Mouse (Mus musculus): ENCODE measurements around the gene Nr6a1. TPM values are rescaled to one million over a fixed set of nuclear protein-coding genes. Genes with fewer than 3 reads are reported as not detected.

Gene Nr6a1
- polyA plus RNA-seq, 1 experiment from 2014 or later, result 1.5 TPM

GRCm38 (mm10) chr2:38723378-38723777, 204.1 kb downstream of the Nr6a1 start:
- H3K27me3 ChIP-seq, result no peaks in the 10 kb centered on the region
- no peaks in the 10 kb centered on the region for H3K36me3 ChIP-seq
- 79% methylated on average over 4 of the region's 4 CpGs for WGBS
- ATAC-seq (ENCODE audit: insufficient number of reproducible peaks, insufficient read depth, low FRiP score, low TSS enrichment, low read depth), result no peak
- no peak overlapping the region for H3K4me2 ChIP-seq
- no peak overlapping the region for H3K27ac ChIP-seq
- no peak overlapping the region for H3K4me3 ChIP-seq
- H3K9ac ChIP-seq, result no peak overlapping the region
- H3K4me1 ChIP-seq, result 0 out of 2 replicates have a peak, but pooled peaks cover 3% of the 10 kb centered on the region
- no peaks in the 10 kb centered on the region for H3K9me3 ChIP-seq

GRCm38 (mm10) chr2:38722076-38722475, 205.4 kb downstream of the Nr6a1 start:
- WGBS, result 47% methylated on average over 4 of the region's 4 CpGs
- H3K4me2 ChIP-seq, result no peak overlapping the region
- no peak for ATAC-seq (ENCODE audit: insufficient number of reproducible peaks, insufficient read depth, low FRiP score, low TSS enrichment, low read depth)
- no peaks in the 10 kb centered on the region for H3K27me3 ChIP-seq
- no peak overlapping the region for H3K4me3 ChIP-seq
- H3K36me3 ChIP-seq, result no peaks in the 10 kb centered on the region
- no peaks in the 10 kb centered on the region for H3K9me3 ChIP-seq
- H3K4me1 ChIP-seq, result 0 out of 2 replicates have a peak, but pooled peaks cover 4% of the 10 kb centered on the region
- H3K9ac ChIP-seq, result no peak overlapping the region
- H3K27ac ChIP-seq, result no peak overlapping the region

GRCm38 (mm10) chr2:38720661-38721060, 206.8 kb downstream of the Nr6a1 start:
- Histone ChIP-seq H3K36me3 (no peaks in the 10 kb centered on the region), H3K4me2 (no peak overlapping the region), H3K4me3 (no peak overlapping the region), H3K27ac (no peak overlapping the region), H3K9me3 (no peaks in the 10 kb centered on the region), H3K27me3 (no peaks in the 10 kb centered on the region), H3K9ac (no peak overlapping the region), H3K4me1 (0 out of 2 replicates have a peak, but pooled peaks cover 4% of the 10 kb centered on the region)
- ATAC-seq (ENCODE audit: insufficient number of reproducible peaks, insufficient read depth, low FRiP score, low TSS enrichment, low read depth), result no peak
- 97% methylated on average over 2 of the region's 2 CpGs for WGBS

- H3K4me1 ChIP-seq, result 0 out of 2 replicates have a peak, but pooled peaks cover 4% of the 10 kb centered on the region
- peaks cover 5% of the 10 kb centered on the region for H3K27me3 ChIP-seq
- 70% methylated on average over 6 of the region's 6 CpGs for WGBS
- H3K9me3 ChIP-seq, result no peaks in the 10 kb centered on the region
- H3K36me3 ChIP-seq, result no peaks in the 10 kb centered on the region
- no peak overlapping the region for H3K9ac ChIP-seq
- H3K4me3 ChIP-seq, result no peak overlapping the region
- no peak overlapping the region for H3K4me2 ChIP-seq
- ATAC-seq (ENCODE audit: insufficient number of reproducible peaks, insufficient read depth, low FRiP score, low TSS enrichment, low read depth), result no peak
- H3K27ac ChIP-seq, result no peak overlapping the region
Observed at GRCm38 (mm10) chr2:38719354-38719753, 208.1 kb downstream of the Nr6a1 start.

GRCm38 (mm10) chr2:38718676-38719075, 208.8 kb downstream of the Nr6a1 start:
- no peak overlapping the region for H3K4me3 ChIP-seq
- ATAC-seq (ENCODE audit: insufficient number of reproducible peaks, insufficient read depth, low FRiP score, low TSS enrichment, low read depth), result no peak
- no peaks in the 10 kb centered on the region for H3K36me3 ChIP-seq
- H3K9ac ChIP-seq, result no peak overlapping the region
- no peak overlapping the region for H3K4me2 ChIP-seq
- H3K4me1 ChIP-seq, result 0 out of 2 replicates have a peak, but pooled peaks cover 4% of the 10 kb centered on the region
- H3K27me3 ChIP-seq, result peaks cover 12% of the 10 kb centered on the region
- no peaks in the 10 kb centered on the region for H3K9me3 ChIP-seq
- 75% methylated on average over 8 of the region's 8 CpGs for WGBS
- no peak overlapping the region for H3K27ac ChIP-seq

GRCm38 (mm10) chr2:38717436-38717835, 210.1 kb downstream of the Nr6a1 start:
- WGBS, result 77% methylated on average over 2 of the region's 2 CpGs
- Histone ChIP-seq H3K36me3 (no peaks in the 10 kb centered on the region), H3K9me3 (no peaks in the 10 kb centered on the region), H3K4me1 (peaks cover 4% of the 10 kb centered on the region; the same call in 1 of the 2 replicates), H3K9ac (no peak overlapping the region), H3K4me2 (no peak overlapping the region), H3K27me3 (peaks cover 24% of the 10 kb centered on the region), H3K27ac (no peak overlapping the region), H3K4me3 (no peak overlapping the region)
- ATAC-seq (ENCODE audit: insufficient number of reproducible peaks, insufficient read depth, low FRiP score, low TSS enrichment, low read depth), result no peak

- no peak for ATAC-seq (ENCODE audit: insufficient number of reproducible peaks, insufficient read depth, low FRiP score, low TSS enrichment, low read depth)
- no peak within 1 kb of the TSS for H3K4me2 ChIP-seq
- no peaks in the 10 kb centered on the region for H3K36me3 ChIP-seq
- H3K9ac ChIP-seq, result no peak within 1 kb of the TSS
- 94% methylated on average over 13 of the region's 13 CpGs for WGBS
- no peak within 1 kb of the TSS for H3K27ac ChIP-seq
- H3K4me3 ChIP-seq, result no peak within 1 kb of the TSS
- H3K4me1 ChIP-seq, result peaks cover 27% of the 10 kb centered on the region
- H3K27me3 ChIP-seq, result peaks cover 55% of the 10 kb centered on the region
- H3K9me3 ChIP-seq, result no peaks in the 10 kb centered on the region
Observed at GRCm38 (mm10) chr2:38714324-38714723, 213.2 kb downstream of the Nr6a1 start, which contains the start of gene Nr5a1. Gene Nr5a1 (minus strand): TSS chr2:38714542.

GRCm38 (mm10) chr2:38713596-38713995, 213.9 kb downstream of the Nr6a1 start:
- peaks cover 26% of the 10 kb centered on the region for H3K4me1 ChIP-seq
- H3K4me3 ChIP-seq, result no peak overlapping the region
- no peak for ATAC-seq (ENCODE audit: insufficient number of reproducible peaks, insufficient read depth, low FRiP score, low TSS enrichment, low read depth)
- H3K36me3 ChIP-seq, result no peaks in the 10 kb centered on the region
- H3K4me2 ChIP-seq, result no peak overlapping the region
- WGBS, result 81% methylated on average over 3 of the region's 3 CpGs
- H3K9ac ChIP-seq, result no peak overlapping the region
- H3K9me3 ChIP-seq, result no peaks in the 10 kb centered on the region
- no peak overlapping the region for H3K27ac ChIP-seq
- peaks cover 62% of the 10 kb centered on the region for H3K27me3 ChIP-seq

- Histone ChIP-seq H3K36me3 (no peaks in the 10 kb centered on the region), H3K4me3 (no peak overlapping the region), H3K27ac (no peak overlapping the region), H3K4me2 (no peak overlapping the region), H3K27me3 (peaks cover 71% of the 10 kb centered on the region), H3K9me3 (no peaks in the 10 kb centered on the region), H3K4me1 (peaks cover 24% of the 10 kb centered on the region), H3K9ac (no peak overlapping the region)
- ATAC-seq (ENCODE audit: insufficient number of reproducible peaks, insufficient read depth, low FRiP score, low TSS enrichment, low read depth), result no peak
- WGBS, result 31% methylated on average over 11 of the region's 11 CpGs
Observed at GRCm38 (mm10) chr2:38712769-38713125, 214.7 kb downstream of the Nr6a1 start.

- ATAC-seq (ENCODE audit: insufficient number of reproducible peaks, insufficient read depth, low FRiP score, low TSS enrichment, low read depth), result peak; percentile 13; the same call in 1 of the 2 replicates
- H3K9ac ChIP-seq, result 0 out of 2 replicates have a peak overlapping the region, but pooled peaks have one; percentile 40
- no peaks in the 10 kb centered on the region for H3K36me3 ChIP-seq
Observed at GRCm38 (mm10) chr2:38712076-38712768, 215.3 kb downstream of the Nr6a1 start.

GRCm38 (mm10) chr2:38711421-38711861, 216.0 kb downstream of the Nr6a1 start:
- H3K9ac ChIP-seq, result no peak overlapping the region
- 2% methylated on average over 40 of the region's 40 CpGs for WGBS
- H3K27ac ChIP-seq, result no peak overlapping the region
- H3K9me3 ChIP-seq, result no peaks in the 10 kb centered on the region
- H3K36me3 ChIP-seq, result no peaks in the 10 kb centered on the region
- peak overlapping the region; percentile 59 for H3K4me2 ChIP-seq
- peak overlapping the region; percentile 40 for H3K4me3 ChIP-seq
- no peak for ATAC-seq (ENCODE audit: insufficient number of reproducible peaks, insufficient read depth, low FRiP score, low TSS enrichment, low read depth)
- peaks cover 84% of the 10 kb centered on the region for H3K27me3 ChIP-seq
- H3K4me1 ChIP-seq, result peaks cover 29% of the 10 kb centered on the region

More at GRCm38 (mm10) chr2:38712076-38712768, 215.3 kb downstream of the Nr6a1 start:
- Histone ChIP-seq H3K9me3 (no peaks in the 10 kb centered on the region), H3K27ac (no peak overlapping the region), H3K4me1 (peaks cover 24% of the 10 kb centered on the region), H3K4me3 (peak overlapping the region; percentile 40), H3K27me3 (peaks cover 76% of the 10 kb centered on the region), H3K4me2 (peak overlapping the region; percentile 59)
- WGBS, result 3% methylated on average over 58 of the region's 58 CpGs
